26 mouse cellular contexts compared by ENCODE assay signal in the genomic region with DNA sequence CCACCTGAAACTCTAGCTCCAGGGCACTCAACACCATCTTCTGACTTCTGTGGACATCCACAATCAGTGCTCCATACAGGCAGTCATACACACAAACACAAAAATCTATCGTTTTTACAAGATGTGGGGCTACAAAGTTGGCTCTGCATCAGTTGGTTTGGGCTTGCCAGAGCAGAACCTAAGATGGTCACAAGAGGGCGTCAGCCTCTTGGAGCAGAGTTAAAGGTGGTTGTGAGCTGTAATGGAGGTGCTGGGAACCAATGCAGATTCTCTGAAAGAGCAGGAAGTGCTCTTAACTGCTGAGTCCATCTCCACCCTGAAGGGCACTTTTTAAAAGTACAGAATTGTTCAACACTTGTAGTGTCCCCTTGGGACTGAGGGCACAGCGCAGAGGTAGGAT. TPM values are rescaled to one million over a fixed set of nuclear protein-coding genes. Genes with fewer than 3 reads are reported as not detected.
A peak's percentile ranks its signal among the peaks of the same experiment; 100 is the strongest.
DNase-seq lines count a peak whose midpoint lies in the region; ATAC-seq and TF ChIP-seq lines count a peak whose summit lies in the region.
"Had no signal": no experiment of that assay in that cellular context is flagged by ENCODE, and none has a peak within 500 bp of the region (broad histone marks: within the 10 kb centered on the region; RNA-seq: fewer than 3 reads in every experiment).

No protein-coding gene starts in this region.

- 0 out of 2 replicates have a peak, but pooled peaks cover 3% of the 10 kb centered on the region for H3K36me3 ChIP-seq in forebrain, postnatal 0 days (ENCODE audit: insufficient read depth)
- no peaks in the 10 kb centered on the region; the same call in 1 of the 2 replicates for H3K36me3 ChIP-seq in forebrain, embryonic 13.5 days (ENCODE audit: poor library complexity, severe bottlenecking)
- H3K36me3 ChIP-seq in testis, adult 2 months (ENCODE audit: control insufficient read depth, insufficient read depth, low read length): no peaks in the 10 kb centered on the region
- H3K36me3 ChIP-seq: hindbrain, embryonic 15.5 days; neural tube, embryonic 15.5 days had no signal

- peaks cover 8% of the 10 kb centered on the region; the same call in 1 of the 2 replicates for H3K4me1 ChIP-seq in forebrain, postnatal 0 days (ENCODE audit: insufficient read depth)
- H3K4me1 ChIP-seq in forebrain, embryonic 13.5 days: peaks cover 17% of the 10 kb centered on the region
- H3K4me1 ChIP-seq in testis, adult 2 months (ENCODE audit: control insufficient read depth, insufficient read depth, low read length): peaks cover 2% of the 10 kb centered on the region; the same call in 1 of the 2 replicates

- no peaks in the 10 kb centered on the region for H3K9me3 ChIP-seq in forebrain, postnatal 0 days (ENCODE audit: low read length)
- H3K9me3 ChIP-seq in forebrain, embryonic 13.5 days (replicated peaks): 0 out of 2 replicates have a peak, but pooled peaks cover 6% of the 10 kb centered on the region
- H3K9me3 ChIP-seq: heart, embryonic 10.5 days; hindbrain, embryonic 15.5 days; kidney, embryonic 15.5 days; neural tube, embryonic 15.5 days had no signal

- DNase-seq in forebrain, postnatal 0 days: no peak
- DNase-seq in layer of hippocampus, adult 2 months (ENCODE audit: low spot score in 2 of 2): no peak
- no peak for DNase-seq in layer of hippocampus, adult 9-10 months (ENCODE audit: low spot score)
- no peak for DNase-seq in testis, postnatal 10 days (ENCODE audit: low spot score)
- DNase-seq in right cerebral cortex, postnatal 14 days: no peak
- DNase-seq in lung, postnatal 14 days: no peak
- DNase-seq: adrenal gland, postnatal 10 days; cerebellum, adult 18-20 months; cerebellum, postnatal 25 days; kidney, adult 11 months; lung, embryonic 14.5 days; right cerebral cortex, adult 18-20 months; thymus, postnatal 14 days had no signal

- H3K9ac ChIP-seq in forebrain, postnatal 0 days: no peak overlapping the region
- H3K9ac ChIP-seq in forebrain, embryonic 13.5 days: no peak overlapping the region
- H3K9ac ChIP-seq: embryonic facial prominence, embryonic 12.5 days; hindbrain, embryonic 15.5 days; kidney, embryonic 15.5 days; lung, embryonic 14.5 days; neural tube, embryonic 15.5 days had no signal

- H3K4me3 ChIP-seq in forebrain, postnatal 0 days (ENCODE audit: low read depth, low read length): no peak overlapping the region
- H3K4me3 ChIP-seq in forebrain, embryonic 13.5 days: no peak overlapping the region
- H3K4me3 ChIP-seq in layer of hippocampus, adult 2 months: no peak overlapping the region
- peak overlapping the region; percentile 11; the same call in 1 of the 2 replicates for H3K4me3 ChIP-seq in testis, adult 2 months (ENCODE audit: control insufficient read depth, low read depth, low read length)
- H3K4me3 ChIP-seq: embryonic facial prominence, embryonic 12.5 days; heart, embryonic 10.5 days; hindbrain, embryonic 15.5 days; kidney, embryonic 15.5 days; neural tube, embryonic 15.5 days had no signal

- ATAC-seq in forebrain, postnatal 0 days: no peak
- no peak for ATAC-seq in forebrain, embryonic 13.5 days
- ATAC-seq: midbrain, embryonic 16.5 days had no signal

- 0 out of 2 replicates have a peak, but pooled peaks have one; percentile 9 for TF ChIP-seq CTCF in forebrain, postnatal 0 days (IDR thresholded peaks at IDR 0.05; ENCODE audit: low read depth)
- TF ChIP-seq CTCF in layer of hippocampus, adult 2 months (conservative IDR thresholded peaks at IDR 0.05): peak; percentile 54
- TF ChIP-seq CTCF in testis, adult 2 months (IDR thresholded peaks at IDR 0.05; ENCODE audit: control insufficient read depth, insufficient read depth, insufficient replicate concordance, low read depth, low read length): no peak

- no peak for TF ChIP-seq POLR2A in testis, adult 2 months (IDR thresholded peaks at IDR 0.05; ENCODE audit: control insufficient read depth, low read depth, low read length)

- no peak overlapping the region for H3K27ac ChIP-seq in forebrain, postnatal 0 days (ENCODE audit: low read depth, low read length)
- no peak overlapping the region for H3K27ac ChIP-seq in forebrain, embryonic 13.5 days
- H3K27ac ChIP-seq in layer of hippocampus, adult 2 months: no peak overlapping the region
- no peak overlapping the region for H3K27ac ChIP-seq in testis, adult 2 months (ENCODE audit: control insufficient read depth, insufficient read depth, low read depth, low read length)
- H3K27ac ChIP-seq: embryonic facial prominence, embryonic 12.5 days; heart, embryonic 10.5 days; hindbrain, embryonic 15.5 days; kidney, embryonic 15.5 days; macrophage; neural tube, embryonic 15.5 days had no signal

- no peak overlapping the region for H3K4me2 ChIP-seq in forebrain, postnatal 0 days (ENCODE audit: low read depth)
- H3K4me2 ChIP-seq in forebrain, embryonic 13.5 days: no peak overlapping the region
- H3K4me2 ChIP-seq: embryonic facial prominence, embryonic 12.5 days; hindbrain, embryonic 15.5 days; kidney, embryonic 15.5 days; lung, embryonic 14.5 days; neural tube, embryonic 15.5 days had no signal

- WGBS in forebrain, postnatal 0 days: 97% methylated on average over 3 of the region's 3 CpGs
- over 99% methylated on average over 3 of the region's 3 CpGs for WGBS in forebrain, embryonic 13.5 days

- no peaks in the 10 kb centered on the region for H3K27me3 ChIP-seq in forebrain, postnatal 0 days (ENCODE audit: insufficient read depth, low read length)
- H3K27me3 ChIP-seq in forebrain, embryonic 13.5 days: no peaks in the 10 kb centered on the region
- H3K27me3 ChIP-seq in testis, adult 2 months (ENCODE audit: control insufficient read depth, insufficient read depth, low read length): no peaks in the 10 kb centered on the region
- H3K27me3 ChIP-seq: embryonic facial prominence, embryonic 12.5 days; hindbrain, embryonic 15.5 days; kidney, embryonic 15.5 days; neural tube, embryonic 15.5 days had no signal

RNA-seq across cellular contexts. Expression of gene Minos1, which starts 4.4 kb away (rescaled TPM):
- 17.9 and 19.9 TPM in 2 replicates for total RNA-seq in forebrain, postnatal 0 days (2014; rRNA removed)
- polyA plus RNA-seq in forebrain, postnatal 0 days (2015; fragmentation: Nextera tagmentation; extraction: Ambion mirVana): 412 and 532 TPM in 2 replicates
- polyA plus RNA-seq in forebrain, embryonic 13.5 days (2015; fragmentation: Nextera tagmentation; extraction: Ambion mirVana): 429 and 523 TPM in 2 replicates
- 100 to 1,000 TPM; 184 to 196 TPM for total RNA-seq in layer of hippocampus, adult 2 months (2021)
- 145 and 152 TPM in 2 replicates for polyA plus RNA-seq in testis, adult 2 months (2012; rRNA removed)

RNA-seq across cellular contexts. Expression of gene Nbl1, which starts 33.7 kb away (rescaled TPM):
- total RNA-seq in forebrain, postnatal 0 days (2014; rRNA removed): 41.7 and 57.6 TPM in 2 replicates
- 56.7 and 64.3 TPM in 2 replicates for polyA plus RNA-seq in forebrain, postnatal 0 days (2015; fragmentation: Nextera tagmentation; extraction: Ambion mirVana)
- 12.5 and 17.1 TPM in 2 replicates for polyA plus RNA-seq in forebrain, embryonic 13.5 days (2015; fragmentation: Nextera tagmentation; extraction: Ambion mirVana)
- 10 to 100 TPM; 84.4 to 89.9 TPM for total RNA-seq in layer of hippocampus, adult 2 months (2021)
- polyA plus RNA-seq in testis, adult 2 months (2012; rRNA removed): 5.4 and 10.1 TPM in 2 replicates

RNA-seq across cellular contexts. Expression of gene Htr6, which starts 51.1 kb away (rescaled TPM):
- 1.8 and 4.0 TPM in 2 replicates for total RNA-seq in forebrain, postnatal 0 days (2014; rRNA removed)
- polyA plus RNA-seq in forebrain, postnatal 0 days (2015; fragmentation: Nextera tagmentation; extraction: Ambion mirVana): 0.67 TPM in 2 replicates
- polyA plus RNA-seq in forebrain, embryonic 13.5 days (2015; fragmentation: Nextera tagmentation; extraction: Ambion mirVana): 0.11 and 0.18 TPM in 2 replicates
- 1 to 10 TPM; 7.3 to 7.6 TPM for total RNA-seq in layer of hippocampus, adult 2 months (2021)
- polyA plus RNA-seq in testis, adult 2 months (2012; rRNA removed): 0.15 and 0.17 TPM in 2 replicates
- total RNA-seq: gastrocnemius, adult 18-20 months; hematopoietic stem cell, adult 5-6 weeks; liver, adult 2 months had no signal
- polyA plus RNA-seq: heart, embryonic 10.5 days; heart, embryonic 16.5 days; kidney, embryonic 15.5 days; liver, adult 2 months; lung, embryonic 14.5 days; macrophage had no signal
